Mouse (Mus musculus) left cerebral cortex, adult 9 months (tissue): ENCODE measurements at regions not wholly inside any gene's neighbourhood (a gene's known extent, or its start where the extent isn't known, plus 50 kb on each side); places are given as distances from the start of the nearest gene placed in this dataset.
A peak's percentile ranks its signal among the peaks of the same experiment; 100 is the strongest.
"Not testable (repeated sequence)": the region's sequence is repeated elsewhere in the genome, so short reads cannot be mapped to it uniquely, and the experiment has no call there.

Experiments used
- DNase-seq, 2 experiments: peaks; one replicate each; pipeline ENCODE4 v3.0.0; 2022; ENCODE audit warnings: low spot score in 2 of 2

DNA sequence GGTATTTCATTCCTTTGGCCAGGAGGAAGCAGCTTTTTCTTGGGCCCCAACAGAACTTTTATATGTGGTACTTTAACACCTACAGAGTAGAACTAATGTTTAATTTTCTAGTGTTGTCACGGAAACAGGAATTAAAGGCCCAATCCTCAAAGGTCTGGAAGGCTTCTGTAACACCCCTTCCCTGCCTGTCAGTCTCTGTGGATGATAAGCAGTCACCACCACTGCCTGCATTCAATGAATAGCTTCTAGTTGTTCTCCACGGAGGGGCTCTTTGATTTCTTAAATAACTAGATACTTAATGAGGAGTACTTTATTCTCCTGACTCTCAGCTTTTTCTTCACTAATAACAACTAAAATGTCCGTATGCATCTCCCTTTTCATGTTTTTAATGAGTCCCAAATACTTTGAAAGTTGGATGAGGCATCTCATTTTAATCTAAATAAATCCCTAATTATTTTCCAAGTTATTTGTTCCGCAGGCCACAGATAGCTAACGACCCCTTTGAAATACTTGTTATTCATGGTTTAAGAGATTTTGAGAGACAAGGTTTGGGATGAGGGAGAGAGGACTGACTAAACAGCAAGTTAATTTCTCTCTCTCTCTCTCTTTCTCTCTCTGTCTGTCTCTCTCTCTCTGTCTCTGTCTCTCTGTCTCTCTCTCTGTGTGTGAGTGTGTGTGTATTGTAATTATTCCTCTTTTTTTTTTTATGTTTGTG lies 686.0 kb upstream of the Ghitm start:
- DNase-seq, result no peak

GRCm38 (mm10) chr14:37819959-37820358 lies 684.9 kb upstream of the Ghitm start:
- DNase-seq, result no peak

DNA sequence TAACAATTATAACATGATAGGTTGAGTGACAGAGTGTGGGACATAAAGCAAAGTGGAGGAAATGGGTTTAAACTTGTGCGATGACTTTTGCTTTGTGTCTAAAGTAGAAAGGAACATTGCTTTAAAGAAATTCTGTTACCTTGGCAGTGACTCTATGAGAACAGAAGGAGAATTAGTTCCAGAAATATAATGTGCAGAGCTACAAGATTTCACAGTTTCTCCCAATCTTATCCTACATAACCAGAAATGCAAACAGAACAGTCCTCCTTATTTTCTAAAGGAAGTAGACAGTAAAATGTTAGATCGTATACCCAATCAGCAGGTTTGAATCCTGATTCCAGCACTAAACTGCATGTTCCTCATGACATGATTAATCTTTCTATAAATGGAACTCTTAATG lies 660.6 kb upstream of the Ghitm start:
- peak in 1 of 2 experiments; percentile 2 for DNase-seq

- DNase-seq, result no peak
These were observed 630.7 kb upstream of the Ghitm start for GRCm38 (mm10) chr14:37765729-37766128.

GRCm38 (mm10) chr14:37749661-37750060 lies 614.6 kb upstream of the Ghitm start:
- DNase-seq, result not testable (repeated sequence)

DNA sequence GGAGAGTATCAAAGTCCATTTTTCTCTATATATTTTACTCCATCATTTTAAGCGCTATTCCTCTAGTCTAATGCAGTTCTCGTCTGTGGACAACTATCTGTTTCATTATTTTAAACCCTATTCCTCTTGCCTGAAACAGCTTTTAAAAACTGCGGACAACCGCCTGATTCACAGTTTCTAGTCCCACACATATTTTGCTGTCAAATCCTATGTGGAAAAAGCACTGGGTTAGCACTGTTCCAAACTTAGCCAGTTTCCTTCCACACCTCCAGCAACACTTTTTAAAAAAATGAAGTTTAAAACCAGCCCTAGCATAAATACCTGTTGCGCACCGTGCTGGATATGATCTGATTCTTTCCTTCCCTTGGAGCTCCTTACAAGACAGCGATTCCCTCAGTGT lies 614.1 kb upstream of the Ghitm start:
- DNase-seq, result no peak

DNA sequence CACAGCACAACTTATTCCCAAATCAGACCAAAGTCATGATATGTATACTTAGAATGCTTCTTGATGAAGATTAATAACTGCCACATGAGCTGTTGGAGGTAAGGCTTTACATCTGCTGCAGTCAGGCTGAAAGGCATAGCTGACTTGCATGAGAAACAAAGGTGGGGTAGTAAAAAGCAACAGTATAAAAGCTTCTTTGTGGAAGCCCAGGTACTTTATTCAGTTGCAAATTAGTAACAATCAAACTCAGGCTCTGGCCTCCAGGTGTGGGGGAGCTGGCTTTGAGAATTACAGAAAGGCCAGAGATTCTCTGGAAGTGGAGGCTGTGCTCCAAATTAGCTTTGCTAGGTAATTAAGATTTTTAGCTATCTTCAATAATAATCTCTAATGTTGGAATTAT lies 608.0 kb upstream of the Ghitm start:
- no peak for DNase-seq

- DNase-seq, result not testable (repeated sequence)
These were observed 607.4 kb upstream of the Ghitm start for GRCm38 (mm10) chr14:37742426-37742825.
